ENCODE assay signal across 17 mouse cellular contexts in genomic region chr6:137163061-137163460, GRCm38 (mm10). TPM values are rescaled to one million over a fixed set of nuclear protein-coding genes. Genes with fewer than 3 reads are reported as not detected.
DNase-seq lines count a peak whose midpoint lies in the region.
"Had no signal": no experiment of that assay in that cellular context is flagged by ENCODE, and none has a peak within 500 bp of the region (broad histone marks: within the 10 kb centered on the region; RNA-seq: fewer than 3 reads in every experiment).

No protein-coding gene starts in this region.

- DNase-seq in 3134 (ENCODE audit: extremely low read depth, insufficient read length, low spot score) (peak; percentile 79), ES-CJ7 (ENCODE audit: low read depth, low spot score) (peak; percentile 87), ZHBTc4 (ENCODE audit: low read depth, low spot score) (peak; percentile 84)
- no peak for DNase-seq in layer of hippocampus, postnatal 10 days (ENCODE audit: low spot score in 2 of 2)
- DNase-seq in T-cell, adult 2 months (ENCODE audit: low spot score): no peak
- DNase-seq: adrenal gland, adult 8-10 months; adrenal gland, postnatal 14 days; adrenal gland, postnatal 36 days; B cell, adult 2 months; cerebellum, adult 11-12 months; cerebellum, adult 2 months; cerebellum, adult 9-10 months; cerebellum, postnatal 10 days; cerebellum, postnatal 25 days; forebrain, postnatal 0 days had no signal

RNA-seq across cellular contexts. Expression of gene Rerg, which starts 7.2 kb away (rescaled TPM):
- total RNA-seq in layer of hippocampus, postnatal 10 days (2021): 10 to 100 TPM; 40.5 to 43.0 TPM
- total RNA-seq: CH12.LX, MEL had no signal

Comparison
In these comparisons a context has a peak if more than half of its experiments do, and no peak if none do; other contexts are left out.
1. DNase-seq: peak in 3134 (single experiment), ES-CJ7 (single experiment) and ZHBTc4 (single experiment); none in layer of hippocampus, postnatal 10 days (0 of 2) and T-cell, adult 2 months (single experiment).